Mouse (Mus musculus) heart, embryonic 16.5 days (tissue): ENCODE results near the gene Cyp46a1. TPM values are rescaled to one million over a fixed set of nuclear protein-coding genes. Genes with fewer than 3 reads are reported as not detected.

Source experiments
- ATAC-seq: fragments of 200-750 bp; cut with Nextera tagmentation; replicated peaks from 2 replicates; pipeline ENCODE4 v1.8.0; 2017; ENCODE audit warnings: moderate number of reproducible peaks; ENCODE audit not compliant: insufficient read depth, low FRiP score; ENCODE audit errors: extremely low read depth
- H3K27ac ChIP-seq: fragments of 300-500 bp; sonication (generic); 2 replicates; pipeline ENCODE4 v1.5.1; 2014; ENCODE audit warnings: mild to moderate bottlenecking, low read length, control low read depth, moderate library complexity
- H3K27me3 ChIP-seq: fragments of 300-500 bp; sonication (generic); 2 replicates; pipeline ENCODE4 v1.6.1; 2014; ENCODE audit warnings: low read length, mixed read lengths; ENCODE audit not compliant: control insufficient read depth, insufficient read depth
- H3K36me3 ChIP-seq: fragments of 300-500 bp; sonication (generic); 2 replicates; pipeline ENCODE4 v1.6.1; 2014; ENCODE audit not compliant: control insufficient read depth, insufficient read depth
- H3K4me1 ChIP-seq: fragments of 300-500 bp; sonication (generic); 2 replicates; pipeline ENCODE4 v1.6.1; 2014; ENCODE audit warnings: low read length, mixed read lengths; ENCODE audit not compliant: control insufficient read depth, insufficient read depth
- H3K4me2 ChIP-seq: fragments of 300-500 bp; sonication (generic); 2 replicates; pipeline ENCODE4 v1.6.1; 2014; ENCODE audit warnings: low read depth, mild to moderate bottlenecking, control low read depth, low read length
- H3K4me3 ChIP-seq: fragments of 300-500 bp; sonication (generic); 2 replicates; pipeline ENCODE4 v1.5.1; 2014; ENCODE audit warnings: mild to moderate bottlenecking, control low read depth, low read length
- H3K9ac ChIP-seq: fragments of 300-500 bp; sonication (generic); 2 replicates; pipeline ENCODE4 v1.6.1; 2014; ENCODE audit warnings: low read length, control low read depth
- H3K9me3 ChIP-seq: fragments of 300-500 bp; sonication (generic); replicated peaks from 2 replicates; pipeline ENCODE4 v1.6.1; 2016; ENCODE audit warnings: low read length; ENCODE audit not compliant: control insufficient read depth
- WGBS: fragments of 180-500 bp; shearing (Covaris S2); extraction: QIAGEN DNeasy Blood & Tissue Kit; methylation state at CpG from one replicate; pipeline ENCODE4 v1.1.7; 2014; 5-methylcytosine and 5-hydroxymethylcytosine counted together
- polyA plus RNA-seq: library from polyadenylated mRNA; unstranded; fragments of >200 nt; fragmentation: Nextera tagmentation; extraction: Ambion mirVana; gene quantifications from 2 replicates; pipeline ENCODE4 v1.2.1, GENCODE M21; 2015

Gene Cyp46a1
- 4.9 TPM in 2 replicates for polyA plus RNA-seq

GRCm38 (mm10) chr12:108333895-108334445 is at the start of gene Cyp46a1:
Cyp46a1 (plus strand) TSS chr12:108334381.
- Histone ChIP-seq H3K4me3 (peak within 1 kb of the TSS; percentile 79), H3K4me2 (peak within 1 kb of the TSS; percentile 100), H3K27me3 (peaks cover 23% of the 10 kb centered on the region), H3K27ac (peak within 1 kb of the TSS; percentile 68), H3K36me3 (no peaks in the 10 kb centered on the region), H3K4me1 (peaks cover 14% of the 10 kb centered on the region), H3K9me3 (no peaks in the 10 kb centered on the region), H3K9ac (peak within 1 kb of the TSS; percentile 79)
- under 1% methylated on average over 56 of the region's 56 CpGs for WGBS
- ATAC-seq: peak; percentile 95

- Histone ChIP-seq H3K4me3 (no peak overlapping the region), H3K27me3 (no peaks in the 10 kb centered on the region), H3K27ac (no peak overlapping the region), H3K9me3 (no peaks in the 10 kb centered on the region), H3K36me3 (no peaks in the 10 kb centered on the region), H3K9ac (no peak overlapping the region), H3K4me2 (0 out of 2 replicates have a peak overlapping the region, but pooled peaks have one; percentile 2), H3K4me1 (0 out of 2 replicates have a peak, but pooled peaks cover 3% of the 10 kb centered on the region)
- 41% methylated on average over 14 of the region's 14 CpGs for WGBS
- no peak for ATAC-seq
Observed at GRCm38 (mm10) chr12:108284455-108285224, 49.5 kb upstream of the Cyp46a1 start.

GRCm38 (mm10) chr12:108285225-108286011 is 48.8 kb upstream of the Cyp46a1 start:
- no peaks in the 10 kb centered on the region for H3K9me3 ChIP-seq
- no peak overlapping the region for H3K27ac ChIP-seq
- no peak for ATAC-seq
- H3K9ac ChIP-seq: no peak overlapping the region
- 0 out of 2 replicates have a peak, but pooled peaks cover 3% of the 10 kb centered on the region for H3K4me1 ChIP-seq
- no peaks in the 10 kb centered on the region for H3K36me3 ChIP-seq
- WGBS: 42% methylated on average over 11 of the region's 11 CpGs
- H3K4me2 ChIP-seq: 0 out of 2 replicates have a peak overlapping the region, but pooled peaks have one; percentile 2
- H3K4me3 ChIP-seq: no peak overlapping the region
- no peaks in the 10 kb centered on the region for H3K27me3 ChIP-seq

- 86% methylated on average over 4 of the region's 4 CpGs for WGBS
- H3K36me3 ChIP-seq: no peaks in the 10 kb centered on the region
Observed at GRCm38 (mm10) chr12:108286381-108286780, 47.8 kb upstream of the Cyp46a1 start.

GRCm38 (mm10) chr12:108287011-108287410 is 47.2 kb upstream of the Cyp46a1 start:
- H3K27me3 ChIP-seq: no peaks in the 10 kb centered on the region
- ATAC-seq: no peak
- 90% methylated on average over 8 of the region's 8 CpGs for WGBS
- no peaks in the 10 kb centered on the region for H3K36me3 ChIP-seq
- no peak overlapping the region for H3K9ac ChIP-seq
- H3K4me2 ChIP-seq: no peak overlapping the region
- no peak overlapping the region for H3K27ac ChIP-seq
- no peaks in the 10 kb centered on the region for H3K9me3 ChIP-seq
- H3K4me3 ChIP-seq: no peak overlapping the region
- H3K4me1 ChIP-seq: 0 out of 2 replicates have a peak, but pooled peaks cover 3% of the 10 kb centered on the region

More at GRCm38 (mm10) chr12:108286381-108286780, 47.8 kb upstream of the Cyp46a1 start:
- Histone ChIP-seq H3K4me1 (0 out of 2 replicates have a peak, but pooled peaks cover 3% of the 10 kb centered on the region), H3K27ac (no peak overlapping the region), H3K27me3 (no peaks in the 10 kb centered on the region), H3K9ac (no peak overlapping the region), H3K4me2 (no peak overlapping the region), H3K4me3 (no peak overlapping the region), H3K9me3 (no peaks in the 10 kb centered on the region)
- ATAC-seq: no peak

GRCm38 (mm10) chr12:108288127-108288880 is 45.9 kb upstream of the Cyp46a1 start:
- Histone ChIP-seq H3K27me3 (no peaks in the 10 kb centered on the region), H3K4me1 (peaks cover 7% of the 10 kb centered on the region), H3K9ac (no peak overlapping the region), H3K27ac (no peak overlapping the region), H3K4me3 (no peak overlapping the region), H3K9me3 (no peaks in the 10 kb centered on the region), H3K36me3 (no peaks in the 10 kb centered on the region), H3K4me2 (no peak overlapping the region)
- ATAC-seq: no peak
- WGBS: 77% methylated on average over 19 of the region's 19 CpGs

GRCm38 (mm10) chr12:108292419-108292818 is 41.8 kb upstream of the Cyp46a1 start:
- Histone ChIP-seq H3K4me3 (no peak overlapping the region), H3K4me1 (peaks cover 4% of the 10 kb centered on the region), H3K4me2 (no peak overlapping the region), H3K27me3 (no peaks in the 10 kb centered on the region), H3K27ac (no peak overlapping the region), H3K9me3 (no peaks in the 10 kb centered on the region), H3K36me3 (no peaks in the 10 kb centered on the region), H3K9ac (no peak overlapping the region)
- 0 out of 2 replicates have a peak, but pooled peaks have one; percentile 34 for ATAC-seq
- WGBS: 20% methylated on average over 9 of the region's 9 CpGs

GRCm38 (mm10) chr12:108292957-108293356 is 41.2 kb upstream of the Cyp46a1 start:
- peak; percentile 73; the same call in 1 of the 2 replicates for ATAC-seq
- Histone ChIP-seq H3K4me2 (peak overlapping the region; percentile 19; the same call in 1 of the 2 replicates), H3K27ac (no peak overlapping the region)

More at GRCm38 (mm10) chr12:108292957-108293356, 41.2 kb upstream of the Cyp46a1 start:
- Histone ChIP-seq H3K9ac (no peak overlapping the region), H3K27me3 (no peaks in the 10 kb centered on the region), H3K4me1 (peaks cover 4% of the 10 kb centered on the region), H3K36me3 (no peaks in the 10 kb centered on the region), H3K4me3 (no peak overlapping the region), H3K9me3 (no peaks in the 10 kb centered on the region)
- WGBS: 4% methylated on average over 8 of the region's 8 CpGs
